12 mouse cellular contexts compared by ENCODE assay signal in the genomic region with DNA sequence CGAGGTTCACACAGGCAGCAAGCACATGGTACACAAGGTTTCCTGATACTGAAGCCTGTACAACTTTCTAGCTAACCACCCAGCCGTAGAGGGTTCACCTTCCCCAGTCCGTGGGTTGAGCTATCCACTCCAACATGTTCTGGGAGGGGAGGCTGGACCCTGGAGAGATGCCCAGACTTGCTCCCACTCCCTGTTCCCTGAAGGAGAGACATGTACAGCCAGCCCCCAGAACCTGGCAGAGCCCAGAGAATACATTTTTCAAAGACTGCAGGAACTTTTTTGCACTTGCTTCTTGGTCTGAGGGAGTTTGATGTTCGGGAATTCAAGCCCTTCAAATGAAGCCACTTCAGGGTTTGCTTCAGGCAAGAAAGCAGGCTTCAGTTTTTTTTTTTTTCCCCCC.
A peak's percentile ranks its signal among the peaks of the same experiment; 100 is the strongest.
DNase-seq lines count a peak whose midpoint lies in the region; TF ChIP-seq lines count a peak whose summit lies in the region.
"Had no signal": no experiment of that assay in that cellular context is flagged by ENCODE, and none has a peak within 500 bp of the region (broad histone marks: within the 10 kb centered on the region; RNA-seq: fewer than 3 reads in every experiment).

No protein-coding gene starts in this region.

- H3K27ac ChIP-seq in layer of hippocampus, adult 2 months, result peak overlapping the region; percentile 54; the same call in 1 of the 2 replicates

- no peak for TF ChIP-seq CTCF in layer of hippocampus, adult 2 months (conservative IDR thresholded peaks at IDR 0.05)

- H3K4me3 ChIP-seq in layer of hippocampus, adult 2 months, result no peak overlapping the region
- H3K4me3 ChIP-seq: myocyte had no signal

- no peak for DNase-seq in layer of hippocampus, adult 2 months (ENCODE audit: low spot score in 2 of 2)
- no peak for DNase-seq in layer of hippocampus, adult 18-20 months (ENCODE audit: low spot score in 2 of 2)
- DNase-seq in brain, adult 2 months (ENCODE audit: low read depth, low spot score), result peak; percentile 84
- peak; percentile 76 to 77 for DNase-seq in frontal cortex, postnatal 36 days (ENCODE audit: low spot score in 2 of 2)
- peak; percentile 25 for DNase-seq in ovary, postnatal 36 days (ENCODE audit: low spot score)
- DNase-seq in adrenal gland, postnatal 36 days, result no peak
- DNase-seq in kidney, adult 11 months, result no peak
- DNase-seq in kidney, postnatal 25 days, result no peak
- DNase-seq: adrenal gland, postnatal 14 days; cerebellum, adult 11-12 months; kidney, postnatal 14 days had no signal

Comparison
In these comparisons a context has a peak if more than half of its experiments do, and no peak if none do; other contexts are left out.
1. DNase-seq: peak in brain, adult 2 months (single experiment), frontal cortex, postnatal 36 days (2 of 2) and ovary, postnatal 36 days (single experiment); none in layer of hippocampus, adult 2 months (0 of 2), layer of hippocampus, adult 18-20 months (0 of 2), adrenal gland, postnatal 36 days (0 of 2), kidney, adult 11 months (single experiment) and kidney, postnatal 25 days (0 of 2).